Mouse (Mus musculus) small intestine, adult 2 months (tissue): ENCODE results near the gene 1810049J17Rik.

Experiments used
- CTCF ChIP-seq: fragments of 200-500 bp; IDR thresholded peaks from 2 replicates; pipeline ENCODE4 v1.5.1; 2012; ENCODE audit warnings: low read depth, mild to moderate bottlenecking, control low read depth, inconsistent platforms, low read length, moderate library complexity, mixed read lengths; ENCODE audit not compliant: insufficient replicate concordance, insufficient read length; ENCODE audit errors: extremely low read depth
- POLR2A ChIP-seq: fragments of 200-500 bp; IDR thresholded peaks from 2 replicates; pipeline ENCODE4 v1.6.1; 2012; ENCODE audit warnings: low read depth, mild to moderate bottlenecking, control low read depth, inconsistent platforms, low read length, moderate library complexity

DNA sequence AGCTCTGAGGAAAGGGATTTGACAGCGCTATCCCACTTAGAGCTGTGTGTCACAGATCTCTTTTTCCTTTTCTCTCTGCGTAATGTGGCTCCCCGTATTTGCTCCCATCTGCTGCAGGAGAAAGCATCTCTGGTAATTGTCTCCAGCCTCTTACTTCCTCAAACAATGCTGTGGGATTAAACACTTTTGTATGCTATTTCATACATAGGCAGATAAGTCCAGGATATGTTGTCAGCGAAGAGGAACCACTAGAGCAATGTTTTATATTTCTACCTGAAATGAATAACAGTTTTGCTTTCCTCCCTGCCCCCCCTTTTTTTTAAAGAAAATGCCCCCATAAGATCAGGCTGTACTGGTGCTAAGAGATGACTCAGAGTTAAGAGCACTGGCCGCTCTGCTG is 13.2 kb downstream of the 1810049J17Rik start:
- TF ChIP-seq POLR2A (no peak), CTCF (no peak)
